Mouse (Mus musculus) MEL (cell line): ENCODE data around the gene Pomp.

Source experiments
- CTCF ChIP-seq, 3 experiments: IDR thresholded peaks in 2 of 3; conservative IDR thresholded peaks in 1 of 3; 2 replicates each; pipeline ENCODE4 v1.5.1; 2011 to 2012; ENCODE audit warnings: low read length in 3 of 3, low read depth in 2 of 3, mild to moderate bottlenecking in 2 of 3, improper control_type of control experiment in 1 of 3, inconsistent platforms in 1 of 3, mixed read lengths in 1 of 3, moderate library complexity in 1 of 3; ENCODE audit not compliant: control insufficient read depth in 1 of 3, insufficient read depth in 1 of 3, poor library complexity in 1 of 3, severe bottlenecking in 1 of 3
- MYC ChIP-seq: IDR thresholded peaks from 2 replicates; pipeline ENCODE4 v1.6.1; 2011; ENCODE audit warnings: low read depth, mild to moderate bottlenecking, low read length, improper control_type of control experiment, moderate library complexity
- POLR2A ChIP-seq, 2 experiments: IDR thresholded peaks; 2 replicates each; pipeline ENCODE4 v1.6.1; 2011 to 2012; ENCODE audit warnings: low read length in 2 of 2, mild to moderate bottlenecking in 2 of 2, control low read depth in 1 of 2, improper control_type of control experiment in 1 of 2, low read depth in 1 of 2, moderate library complexity in 1 of 2; ENCODE audit not compliant: control insufficient read depth in 1 of 2, insufficient read depth in 1 of 2, poor library complexity in 1 of 2
- ZC3H11A ChIP-seq: IDR thresholded peaks from 2 replicates; pipeline ENCODE4 v1.6.1; 2012; ENCODE audit warnings: low read depth, mild to moderate bottlenecking, inconsistent platforms, low read length, improper control_type of control experiment

DNA sequence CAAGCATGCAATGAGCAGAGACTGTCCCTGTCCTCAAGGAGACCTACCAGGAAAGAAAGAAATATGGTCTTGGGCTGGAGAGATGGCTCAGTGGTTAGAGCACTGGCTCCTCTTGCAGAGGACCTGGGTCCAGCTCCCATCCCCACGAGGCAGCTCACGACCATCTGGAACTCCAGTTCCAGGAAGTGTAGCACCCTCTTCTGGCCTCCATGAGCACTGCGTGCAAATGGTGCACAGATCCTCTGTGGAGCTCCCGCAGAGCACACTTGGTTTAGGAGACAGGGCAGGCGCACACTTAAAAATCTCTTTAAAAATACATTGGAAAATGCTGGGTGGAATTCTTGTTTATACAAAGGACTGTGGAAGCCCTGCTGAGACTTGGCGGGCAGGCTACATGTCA is 17.3 kb downstream of the Pomp start:
- TF ChIP-seq ZC3H11A (no peak), CTCF (IDR thresholded peaks at IDR 0.05 in 2 of 3, conservative IDR thresholded peaks at IDR 0.05 in 1 of 3; ENCODE audit: control insufficient read depth in 1 of 3, insufficient read depth in 1 of 3, low read depth in 2 of 3, low read length in 3 of 3, poor library complexity in 1 of 3, severe bottlenecking in 1 of 3) (peak; percentile 68 to 72 (median 72)), MYC (no peak), POLR2A (IDR thresholded peaks at IDR 0.05; ENCODE audit: control insufficient read depth in 1 of 2, insufficient read depth in 1 of 2, low read depth in 1 of 2, low read length in 2 of 2, poor library complexity in 1 of 2) (peak in 1 of 2 experiments; percentile 43; a peak in 1 of 4 replicates)
